Mouse (Mus musculus) liver, postnatal 0 days (tissue): ENCODE results near the gene Chst14. TPM values are rescaled to one million over a fixed set of nuclear protein-coding genes. Genes with fewer than 3 reads are reported as not detected.

Experiments
- ATAC-seq: fragments of 200-750 bp; cut with Nextera tagmentation; 2 replicates; pipeline ENCODE4 v1.8.0; 2017; ENCODE audit warnings: mild to moderate bottlenecking, moderate library complexity
- DNase-seq: peaks from one replicate; pipeline ENCODE4 v3.0.0-alpha.2; 2016
- H3K27ac ChIP-seq: fragments of 300-500 bp; sonication (generic); 2 replicates; pipeline ENCODE4 v1.5.1; 2014; ENCODE audit warnings: antibody characterized with exemption, moderate library complexity, mild to moderate bottlenecking, low read depth
- H3K27me3 ChIP-seq: fragments of 300-500 bp; sonication (generic); 2 replicates; pipeline ENCODE4 v1.6.1; 2014; ENCODE audit warnings: low read length, control low read depth, mixed read lengths; ENCODE audit not compliant: insufficient read depth
- H3K36me3 ChIP-seq: fragments of 300-500 bp; sonication (generic); replicated peaks from 2 replicates; pipeline ENCODE4 v1.6.1; 2014; ENCODE audit warnings: mild to moderate bottlenecking, control low read depth, low read length, moderate library complexity, mixed read lengths; ENCODE audit not compliant: insufficient read depth
- H3K4me1 ChIP-seq: fragments of 300-500 bp; sonication (generic); 2 replicates; pipeline ENCODE4 v1.6.1; 2014; ENCODE audit warnings: antibody characterized with exemption, mild to moderate bottlenecking, control low read depth; ENCODE audit not compliant: insufficient read depth
- H3K4me2 ChIP-seq: fragments of 300-500 bp; sonication (generic); 2 replicates; pipeline ENCODE4 v1.6.1; 2014; ENCODE audit warnings: low read depth, mild to moderate bottlenecking, low read length, moderate library complexity, mixed read lengths
- H3K4me3 ChIP-seq: fragments of 300-500 bp; sonication (generic); 2 replicates; pipeline ENCODE4 v1.5.1; 2014; ENCODE audit warnings: low read depth, low read length
- H3K9ac ChIP-seq: fragments of 300-500 bp; sonication (generic); replicated peaks from 2 replicates; pipeline ENCODE4 v1.6.1; 2014; ENCODE audit warnings: mild to moderate bottlenecking, moderate library complexity
- H3K9me3 ChIP-seq: fragments of 300-500 bp; sonication (generic); 2 replicates; pipeline ENCODE4 v1.6.1; 2016; ENCODE audit warnings: mild to moderate bottlenecking, control low read depth, low read length, mixed read lengths
- CTCF ChIP-seq: sonication (generic); IDR thresholded peaks from 2 replicates; pipeline ENCODE4 v1.5.1; 2016; ENCODE audit warnings: antibody characterized with exemption, low read depth
- EP300 ChIP-seq: IDR thresholded peaks from 2 replicates; pipeline ENCODE4 v1.6.1; 2016; ENCODE audit warnings: antibody characterized with exemption, low read depth, mild to moderate bottlenecking
- WGBS: fragments of 180-500 bp; shearing (Covaris S2); extraction: QIAGEN DNeasy Blood & Tissue Kit; methylation state at CpG from one replicate; pipeline ENCODE4 v1.1.7; 2014; ENCODE audit not compliant: insufficient replicate concordance; 5-methylcytosine and 5-hydroxymethylcytosine counted together
- polyA plus RNA-seq: library from polyadenylated mRNA; unstranded; fragments of >200 nt; fragmentation: Nextera tagmentation; extraction: Ambion mirVana; gene quantifications from 2 replicates; pipeline ENCODE4 v1.2.1, GENCODE M21; 2015

Chst14 gene
- polyA plus RNA-seq, 1 experiment from 2014 or later = 4.5 TPM

GRCm38 (mm10) chr2:118910605-118911278 lies 15.6 kb upstream of the Chst14 start:
- ATAC-seq = no peak
- TF ChIP-seq EP300 (no peak), CTCF (no peak)
- Histone ChIP-seq H3K36me3 (no peaks in the 10 kb centered on the region), H3K4me1 (peaks cover 37% of the 10 kb centered on the region), H3K4me2 (no peak overlapping the region), H3K9me3 (no peaks in the 10 kb centered on the region), H3K4me3 (no peak overlapping the region), H3K27me3 (no peaks in the 10 kb centered on the region), H3K27ac (no peak overlapping the region), H3K9ac (no peak overlapping the region)
- DNase-seq = no peak
- 68% methylated on average over 7 of the region's 7 CpGs for WGBS

- no peak overlapping the region for H3K4me2 ChIP-seq
- 83% methylated on average over 8 of the region's 8 CpGs for WGBS
These were observed 13.6 kb upstream of the Chst14 start for GRCm38 (mm10) chr2:118912706-118913105.

GRCm38 (mm10) chr2:118913551-118914276 lies 12.6 kb upstream of the Chst14 start:
- no peak overlapping the region for H3K4me3 ChIP-seq
- WGBS = 60% methylated on average over 11 of the region's 11 CpGs
- H3K4me1 ChIP-seq = peaks cover 29% of the 10 kb centered on the region
- H3K9me3 ChIP-seq = no peaks in the 10 kb centered on the region
- H3K9ac ChIP-seq = peak overlapping the region; percentile 46
- H3K36me3 ChIP-seq = peaks cover 10% of the 10 kb centered on the region; the same call in 1 of the 2 replicates
- no peaks in the 10 kb centered on the region for H3K27me3 ChIP-seq
- TF ChIP-seq CTCF = no peak
- H3K4me2 ChIP-seq = peak overlapping the region; percentile 51
- ATAC-seq (peak; percentile 90), DNase-seq (peak; percentile 71)
- H3K27ac ChIP-seq = peak overlapping the region; percentile 55; the same call in 1 of the 2 replicates

More at GRCm38 (mm10) chr2:118912706-118913105, 13.6 kb upstream of the Chst14 start:
- H3K4me1 ChIP-seq = peaks cover 29% of the 10 kb centered on the region
- H3K9me3 ChIP-seq = no peaks in the 10 kb centered on the region
- DNase-seq (no peak), ATAC-seq (no peak)
- TF ChIP-seq EP300 = no peak
- no peak for TF ChIP-seq CTCF
- H3K4me3 ChIP-seq = no peak overlapping the region
- peaks cover 10% of the 10 kb centered on the region; the same call in 1 of the 2 replicates for H3K36me3 ChIP-seq
- no peaks in the 10 kb centered on the region for H3K27me3 ChIP-seq
- H3K27ac ChIP-seq = no peak overlapping the region
- H3K9ac ChIP-seq = no peak overlapping the region

GRCm38 (mm10) chr2:118914685-118915084 lies 11.6 kb upstream of the Chst14 start:
- peaks cover 15% of the 10 kb centered on the region for H3K36me3 ChIP-seq
- no peak overlapping the region for H3K4me2 ChIP-seq
- DNase-seq (no peak), ATAC-seq (no peak)
- H3K4me1 ChIP-seq = peaks cover 29% of the 10 kb centered on the region
- no peak overlapping the region for H3K9ac ChIP-seq
- no peak overlapping the region for H3K4me3 ChIP-seq
- no peaks in the 10 kb centered on the region for H3K27me3 ChIP-seq
- H3K9me3 ChIP-seq = no peaks in the 10 kb centered on the region
- H3K27ac ChIP-seq = no peak overlapping the region
- TF ChIP-seq CTCF = no peak
- no peak for TF ChIP-seq EP300
- WGBS = 68% methylated on average over 8 of the region's 8 CpGs

DNA sequence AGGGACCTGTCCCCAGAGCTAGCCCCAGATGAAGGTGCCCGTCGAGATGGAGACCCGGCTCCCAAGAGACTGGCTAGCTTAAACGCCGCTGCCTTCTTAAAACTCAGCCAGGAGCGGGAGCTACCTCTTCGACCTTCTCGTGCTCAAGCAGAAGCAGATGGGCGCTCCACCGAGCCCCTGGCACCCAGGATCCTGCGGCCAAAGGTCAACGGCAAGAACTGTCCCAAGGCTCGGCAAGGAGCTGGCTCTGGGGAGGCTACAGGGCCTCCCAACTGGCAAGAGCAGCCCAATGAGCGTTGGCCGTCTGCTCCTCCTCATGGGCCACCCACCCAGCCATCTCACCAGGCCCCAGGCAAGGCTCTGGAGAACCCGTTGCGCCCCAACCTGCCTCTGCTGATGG lies 9.9 kb upstream of the Chst14 start:
- H3K4me2 ChIP-seq = no peak overlapping the region
- peaks cover 17% of the 10 kb centered on the region for H3K4me1 ChIP-seq
- peaks cover 31% of the 10 kb centered on the region for H3K36me3 ChIP-seq
- no peak overlapping the region for H3K9ac ChIP-seq
- DNase-seq = no peak
- H3K9me3 ChIP-seq = no peaks in the 10 kb centered on the region
- WGBS = 94% methylated on average over 17 of the region's 17 CpGs
- H3K27me3 ChIP-seq = no peaks in the 10 kb centered on the region
- no peak overlapping the region for H3K27ac ChIP-seq
- ATAC-seq = no peak
- TF ChIP-seq EP300 (no peak), CTCF (no peak)
- no peak overlapping the region for H3K4me3 ChIP-seq

- no peaks in the 10 kb centered on the region for H3K27me3 ChIP-seq
- no peak overlapping the region for H3K27ac ChIP-seq
- H3K9me3 ChIP-seq = no peaks in the 10 kb centered on the region
- 68% methylated on average over 1 of the region's 1 CpGs for WGBS
- peaks cover 11% of the 10 kb centered on the region for H3K4me1 ChIP-seq
- H3K4me2 ChIP-seq = no peak overlapping the region
- TF ChIP-seq EP300 = no peak
- TF ChIP-seq CTCF = no peak
- DNase-seq (no peak), ATAC-seq (no peak)
- H3K36me3 ChIP-seq = peaks cover 48% of the 10 kb centered on the region
- H3K4me3 ChIP-seq = no peak overlapping the region
- no peak overlapping the region for H3K9ac ChIP-seq
These were observed 7.8 kb upstream of the Chst14 start for GRCm38 (mm10) chr2:118918543-118918942.
